Mouse (Mus musculus): ENCODE measurements around the gene Tmem259. TPM values are rescaled to one million over a fixed set of nuclear protein-coding genes. Genes with fewer than 3 reads are reported as not detected.

The Tmem259 gene
- polyA plus RNA-seq, 2 experiments = 5.9 to 59.7 TPM

DNA sequence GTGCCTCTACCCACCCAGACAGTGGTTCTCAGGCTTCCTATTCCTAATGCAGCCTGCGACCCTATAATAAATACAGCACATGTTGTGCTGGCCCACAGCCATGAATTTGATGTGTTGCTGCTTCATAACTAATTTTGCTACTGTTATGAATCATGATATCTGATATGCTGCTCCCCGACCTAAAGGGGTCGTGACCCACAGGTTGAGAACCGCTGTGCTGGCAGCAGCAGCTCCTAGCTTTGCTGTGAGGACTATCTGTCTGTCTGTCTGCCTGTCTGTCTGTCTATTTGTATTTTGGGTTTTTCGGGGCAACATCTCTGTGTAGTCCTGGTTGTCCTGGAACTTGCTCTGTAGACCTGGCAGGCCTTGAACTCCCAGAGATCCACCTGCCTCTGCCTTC lies 39.6 kb upstream of the Tmem259 start:
- DNase-seq (ENCODE audit: low read depth in 3 of 3, low spot score in 3 of 3) = no peak
- TF ChIP-seq EP300 (IDR thresholded peaks at IDR 0.05; ENCODE audit: low read depth) (no peak), CTCF (IDR thresholded peaks at IDR 0.05; ENCODE audit: low read depth) (no peak)
- Histone ChIP-seq H3K36me3 (replicated peaks; ENCODE audit: control insufficient read depth, insufficient read depth, low read depth) (no peaks in the 10 kb centered on the region; the same call in 1 of the 2 replicates), H3K4me3 (ENCODE audit: insufficient read depth in 1 of 2, low read depth in 2 of 2, low read length in 2 of 2) (no peak overlapping the region), H3K27ac (no peak overlapping the region), H3K27me3 (ENCODE audit: control insufficient read depth, insufficient read depth, low read length) (no peaks in the 10 kb centered on the region), H3K4me2 (ENCODE audit: low read depth) (no peak overlapping the region), H3K9me3 (ENCODE audit: control insufficient read depth, low read length) (no peaks in the 10 kb centered on the region), H3K4me1 (replicated peaks; ENCODE audit: control insufficient read depth in 2 of 2, insufficient read depth in 2 of 2, low read length in 1 of 2) (peaks cover 13 to 15% of the 10 kb centered on the region in 2 experiments), H3K9ac (replicated peaks) (no peak overlapping the region)
- 74% methylated on average over 5 of the region's 5 CpGs for WGBS (ENCODE audit: insufficient replicate concordance)
- no peak for ATAC-seq (ENCODE audit: insufficient read depth)

DNA sequence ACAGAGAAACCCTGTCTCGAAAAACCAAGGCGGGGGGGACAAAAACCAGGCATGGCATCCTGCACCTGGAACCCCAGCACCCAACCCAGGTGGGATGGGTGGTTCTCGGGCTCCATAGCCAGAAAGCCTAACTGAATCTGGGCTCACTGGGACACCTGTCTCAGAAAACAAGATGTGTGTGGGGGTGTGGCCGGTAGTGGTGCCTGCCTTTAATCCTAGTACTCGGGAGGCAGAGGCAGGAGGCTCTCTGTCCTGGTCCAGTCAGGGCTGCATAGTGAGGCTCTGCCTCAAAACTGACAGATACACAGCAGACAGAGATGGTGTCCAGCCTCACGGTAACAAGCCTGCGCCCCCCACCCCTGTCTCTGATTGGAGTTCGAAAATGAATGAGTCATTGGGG lies 38.7 kb upstream of the Tmem259 start:
- TF ChIP-seq EP300 (IDR thresholded peaks at IDR 0.05; ENCODE audit: low read depth) = no peak
- no peak for TF ChIP-seq CTCF (IDR thresholded peaks at IDR 0.05; ENCODE audit: low read depth)
- Histone ChIP-seq H3K36me3 (replicated peaks; ENCODE audit: control insufficient read depth, insufficient read depth, low read depth) (no peaks in the 10 kb centered on the region; the same call in 1 of the 2 replicates), H3K9me3 (ENCODE audit: control insufficient read depth, low read length) (no peaks in the 10 kb centered on the region), H3K27me3 (ENCODE audit: control insufficient read depth, insufficient read depth, low read length) (no peaks in the 10 kb centered on the region), H3K4me2 (ENCODE audit: low read depth) (no peak overlapping the region), H3K4me3 (ENCODE audit: insufficient read depth in 1 of 2, low read depth in 2 of 2, low read length in 2 of 2) (no peak overlapping the region), H3K4me1 (replicated peaks; ENCODE audit: control insufficient read depth in 2 of 2, insufficient read depth in 2 of 2, low read length in 1 of 2) (peaks cover 12% of the 10 kb centered on the region in 2 experiments), H3K27ac (no peak overlapping the region), H3K9ac (replicated peaks) (no peak overlapping the region)
- 75% methylated on average over 8 of the region's 8 CpGs for WGBS (ENCODE audit: insufficient replicate concordance)
- ATAC-seq (ENCODE audit: insufficient read depth) = no peak
- no peak for DNase-seq (ENCODE audit: low read depth in 3 of 3, low spot score in 3 of 3)

DNA sequence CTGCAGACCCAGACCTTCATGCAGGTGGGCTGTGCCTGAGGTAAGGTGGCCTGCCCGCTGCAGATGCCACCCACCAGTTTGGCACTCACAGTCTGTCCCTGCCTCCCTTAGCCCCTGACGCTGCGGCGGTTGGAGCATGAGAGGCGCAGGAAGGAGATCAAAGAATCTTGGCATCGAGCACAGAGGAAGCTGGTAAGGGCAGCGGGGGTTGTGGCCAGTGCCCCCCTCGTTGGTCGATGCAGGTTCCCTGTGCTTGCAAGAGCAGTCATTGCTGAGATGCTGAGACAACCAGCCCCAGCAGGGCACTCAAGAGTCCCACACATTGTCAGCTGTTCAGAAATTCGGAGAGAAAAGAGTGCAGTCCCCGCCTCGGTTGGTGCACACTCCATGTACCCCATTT lies 38.0 kb upstream of the Tmem259 start:
- Histone ChIP-seq H3K36me3 (replicated peaks; ENCODE audit: control insufficient read depth, insufficient read depth, low read depth) (no peaks in the 10 kb centered on the region; the same call in 1 of the 2 replicates), H3K9ac (replicated peaks) (no peak overlapping the region), H3K4me1 (replicated peaks; ENCODE audit: control insufficient read depth in 2 of 2, insufficient read depth in 2 of 2, low read length in 1 of 2) (peaks cover 12 to 15% of the 10 kb centered on the region in 2 experiments), H3K27me3 (ENCODE audit: control insufficient read depth, insufficient read depth, low read length) (no peaks in the 10 kb centered on the region), H3K9me3 (ENCODE audit: control insufficient read depth, low read length) (no peaks in the 10 kb centered on the region), H3K4me2 (ENCODE audit: low read depth) (no peak overlapping the region), H3K4me3 (ENCODE audit: insufficient read depth in 1 of 2, low read depth in 2 of 2, low read length in 2 of 2) (no peak overlapping the region), H3K27ac (no peak overlapping the region)
- 80% methylated on average over 12 of the region's 12 CpGs for WGBS (ENCODE audit: insufficient replicate concordance)
- TF ChIP-seq EP300 (IDR thresholded peaks at IDR 0.05; ENCODE audit: low read depth) (no peak), CTCF (IDR thresholded peaks at IDR 0.05; ENCODE audit: low read depth) (no peak)
- ATAC-seq (ENCODE audit: insufficient read depth) = no peak
- no peak for DNase-seq (ENCODE audit: low read depth in 3 of 3, low spot score in 3 of 3)

DNA sequence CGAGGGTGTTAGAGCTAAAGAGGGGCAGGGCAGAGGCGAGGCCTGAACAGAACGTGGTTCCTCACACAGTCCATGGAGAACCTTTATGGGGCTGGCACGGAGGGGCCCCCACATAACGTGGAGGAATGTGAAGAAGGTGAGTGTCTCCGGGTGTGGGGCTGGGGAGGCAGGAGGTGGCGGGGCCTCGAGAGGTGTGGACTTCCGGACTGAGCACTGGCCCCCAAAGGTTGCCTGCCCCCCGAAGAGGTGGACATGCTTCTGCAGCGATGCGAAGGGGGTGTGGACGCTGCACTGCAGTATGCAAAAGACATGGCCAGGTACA lies 37.2 kb upstream of the Tmem259 start:
- Histone ChIP-seq H3K4me3 (ENCODE audit: insufficient read depth in 1 of 2, low read depth in 2 of 2, low read length in 2 of 2) (no peak overlapping the region), H3K4me2 (ENCODE audit: low read depth) (no peak overlapping the region), H3K27ac (no peak overlapping the region), H3K4me1 (replicated peaks; ENCODE audit: control insufficient read depth in 2 of 2, insufficient read depth in 2 of 2, low read length in 1 of 2) (peaks cover 16 to 18% of the 10 kb centered on the region in 2 experiments), H3K27me3 (ENCODE audit: control insufficient read depth, insufficient read depth, low read length) (no peaks in the 10 kb centered on the region), H3K9ac (replicated peaks) (no peak overlapping the region), H3K36me3 (replicated peaks; ENCODE audit: control insufficient read depth, insufficient read depth, low read depth) (no peaks in the 10 kb centered on the region; the same call in 1 of the 2 replicates), H3K9me3 (ENCODE audit: control insufficient read depth, low read length) (no peaks in the 10 kb centered on the region)
- DNase-seq (ENCODE audit: low read depth in 3 of 3, low spot score in 3 of 3) (no peak), ATAC-seq (ENCODE audit: insufficient read depth) (no peak)
- no peak for TF ChIP-seq EP300 (IDR thresholded peaks at IDR 0.05; ENCODE audit: low read depth)
- TF ChIP-seq CTCF (IDR thresholded peaks at IDR 0.05; ENCODE audit: low read depth) = no peak
- WGBS (ENCODE audit: insufficient replicate concordance) = 85% methylated on average over 13 of the region's 13 CpGs

DNA sequence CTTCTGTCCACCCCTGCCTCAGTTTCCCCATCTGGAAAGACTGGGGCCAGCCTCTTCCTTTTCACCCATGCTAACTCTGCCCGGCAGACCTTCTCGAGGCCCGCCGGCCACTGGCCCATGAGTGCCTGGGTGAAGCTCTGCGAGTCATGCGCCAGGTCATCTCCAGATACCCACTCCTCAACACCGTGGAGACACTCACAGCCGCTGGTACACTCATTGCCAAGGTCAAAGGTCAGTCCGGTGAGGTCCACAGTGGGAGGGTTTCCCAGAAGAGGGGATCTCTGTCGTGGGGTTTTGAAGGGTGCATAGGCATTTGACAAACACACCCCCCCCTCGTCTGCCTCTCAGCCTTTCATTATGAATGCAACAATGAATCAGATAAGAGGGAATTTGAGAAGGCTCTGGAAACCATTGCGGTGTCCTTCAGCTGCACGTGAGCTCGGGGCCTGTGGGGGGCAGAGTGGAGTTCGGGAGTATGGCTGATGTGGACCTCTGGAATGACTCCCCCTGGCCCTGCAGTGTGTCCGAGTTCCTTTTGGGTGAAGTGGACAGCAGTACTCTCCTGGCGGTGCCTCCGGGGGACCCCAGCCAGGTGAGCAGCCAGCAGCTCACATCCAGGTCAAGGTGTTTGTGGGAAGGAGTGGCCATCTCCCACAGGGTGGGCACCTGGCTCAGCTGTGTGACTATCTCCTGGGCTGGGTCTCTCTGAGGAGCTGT lies 36.6 kb upstream of the Tmem259 start:
- 83% methylated on average over 18 of the region's 18 CpGs for WGBS (ENCODE audit: insufficient replicate concordance)
- no peak for DNase-seq (ENCODE audit: low read depth in 3 of 3, low spot score in 3 of 3)
- Histone ChIP-seq H3K27ac (no peak overlapping the region), H3K36me3 (replicated peaks; ENCODE audit: control insufficient read depth, insufficient read depth, low read depth) (peaks cover under 1% of the 10 kb centered on the region; the same call in 1 of the 2 replicates), H3K4me3 (ENCODE audit: insufficient read depth in 1 of 2, low read depth in 2 of 2, low read length in 2 of 2) (no peak overlapping the region), H3K9me3 (ENCODE audit: control insufficient read depth, low read length) (no peaks in the 10 kb centered on the region), H3K9ac (replicated peaks) (no peak overlapping the region), H3K4me2 (ENCODE audit: low read depth) (no peak overlapping the region), H3K27me3 (ENCODE audit: control insufficient read depth, insufficient read depth, low read length) (no peaks in the 10 kb centered on the region), H3K4me1 (replicated peaks; ENCODE audit: control insufficient read depth in 2 of 2, insufficient read depth in 2 of 2, low read length in 1 of 2) (peaks cover 18 to 20% of the 10 kb centered on the region in 2 experiments)
- TF ChIP-seq CTCF (IDR thresholded peaks at IDR 0.05; ENCODE audit: low read depth) (peak; percentile 37; the same call in 1 of the 2 replicates), EP300 (IDR thresholded peaks at IDR 0.05; ENCODE audit: low read depth) (no peak)
- ATAC-seq (ENCODE audit: insufficient read depth) = no peak
